Mouse (Mus musculus): Measurements from ENCODE around the gene Cemip. TPM values are rescaled to one million over a fixed set of nuclear protein-coding genes. Genes with fewer than 3 reads are reported as not detected.

Cemip gene
- polyA plus RNA-seq, 1 experiment: 1.0 TPM

DNA sequence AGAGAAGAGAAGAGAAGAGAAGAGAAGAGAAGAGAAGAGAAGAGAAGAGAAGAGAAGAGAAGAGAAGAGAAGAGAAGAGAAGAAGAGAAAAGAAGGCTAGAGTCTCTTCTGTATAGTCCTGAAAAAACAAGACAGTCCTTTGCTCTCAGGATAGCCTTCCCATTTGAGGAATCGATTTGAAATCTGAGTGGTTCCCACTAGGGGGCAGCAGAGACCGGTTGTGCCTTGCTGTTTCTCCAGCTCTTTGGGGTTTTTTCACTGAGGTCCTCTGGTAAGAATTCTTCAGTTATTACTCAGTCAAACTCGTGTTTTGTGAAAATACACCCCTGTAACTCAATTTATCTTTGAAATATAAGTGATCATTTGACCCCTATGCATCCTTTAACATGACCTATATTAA lies 171.7 kb downstream of the Cemip start:
- Histone ChIP-seq H3K79me2 (ENCODE audit: control insufficient read depth, insufficient read depth) (no peaks in the 10 kb centered on the region), H3K4me3 (ENCODE audit: insufficient read depth, poor library complexity, severe bottlenecking) (no peak overlapping the region), H3ac (ENCODE audit: control insufficient read depth, insufficient read length, low read depth) (no peak overlapping the region), H3K79me3 (ENCODE audit: low read depth) (no peaks in the 10 kb centered on the region), H3K27me3 (ENCODE audit: control insufficient read depth, insufficient read depth, insufficient read length) (no peaks in the 10 kb centered on the region), H3K36me3 (ENCODE audit: control insufficient read depth, insufficient read depth) (no peaks in the 10 kb centered on the region)
- TF ChIP-seq CEBPB (IDR thresholded peaks at IDR 0.05; ENCODE audit: low read depth): no peak
- peak; percentile 17 for TF ChIP-seq CTCF (IDR thresholded peaks at IDR 0.05; ENCODE audit: control insufficient read depth, insufficient read depth, insufficient read length)

DNA sequence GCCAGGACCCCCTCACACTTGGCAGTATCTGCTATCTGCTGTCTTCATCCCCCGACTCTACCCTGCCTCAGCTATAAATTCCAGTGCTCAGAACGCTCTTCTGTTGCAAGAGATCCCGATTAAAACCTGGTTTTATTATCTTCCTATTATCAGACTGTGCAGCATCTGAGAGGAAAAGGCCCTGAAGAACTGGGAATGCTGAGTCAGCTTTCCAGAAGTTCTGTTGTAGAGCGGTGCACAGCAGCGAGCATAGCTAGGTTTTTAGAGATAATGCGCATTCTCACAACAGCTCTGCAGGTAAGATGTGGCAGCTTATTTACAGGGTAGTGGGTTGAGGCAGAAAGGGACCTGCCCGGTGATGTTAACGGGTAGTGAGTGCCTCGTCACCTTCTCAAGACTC lies 172.3 kb downstream of the Cemip start:
- no peak for TF ChIP-seq CTCF (IDR thresholded peaks at IDR 0.05; ENCODE audit: control insufficient read depth, insufficient read depth, insufficient read length)
- TF ChIP-seq USF1 (IDR thresholded peaks at IDR 0.05; ENCODE audit: low read depth): no peak
- no peak for TF ChIP-seq MAX (IDR thresholded peaks at IDR 0.05)
- no peak for TF ChIP-seq MYOG (IDR thresholded peaks at IDR 0.05; ENCODE audit: control insufficient read depth, extremely low read depth, insufficient read length)
- no peak for TF ChIP-seq MYOD1 (IDR thresholded peaks at IDR 0.05; ENCODE audit: control insufficient read depth, insufficient read length, low read depth)
- no peak for TF ChIP-seq FOSL1 (IDR thresholded peaks at IDR 0.05; ENCODE audit: insufficient read depth, low read length, poor library complexity, severe bottlenecking)
- TF ChIP-seq CEBPB (IDR thresholded peaks at IDR 0.05; ENCODE audit: low read depth): no peak
- Histone ChIP-seq H3K36me3 (ENCODE audit: control insufficient read depth, insufficient read depth) (no peaks in the 10 kb centered on the region), H3ac (ENCODE audit: control insufficient read depth, insufficient read length, low read depth) (no peak overlapping the region), H3K79me2 (ENCODE audit: control insufficient read depth, insufficient read depth) (no peaks in the 10 kb centered on the region), H3K79me3 (ENCODE audit: low read depth) (no peaks in the 10 kb centered on the region), H3K27me3 (ENCODE audit: control insufficient read depth, insufficient read depth, insufficient read length) (no peaks in the 10 kb centered on the region), H3K4me3 (ENCODE audit: insufficient read depth, poor library complexity, severe bottlenecking) (no peak overlapping the region)

DNA sequence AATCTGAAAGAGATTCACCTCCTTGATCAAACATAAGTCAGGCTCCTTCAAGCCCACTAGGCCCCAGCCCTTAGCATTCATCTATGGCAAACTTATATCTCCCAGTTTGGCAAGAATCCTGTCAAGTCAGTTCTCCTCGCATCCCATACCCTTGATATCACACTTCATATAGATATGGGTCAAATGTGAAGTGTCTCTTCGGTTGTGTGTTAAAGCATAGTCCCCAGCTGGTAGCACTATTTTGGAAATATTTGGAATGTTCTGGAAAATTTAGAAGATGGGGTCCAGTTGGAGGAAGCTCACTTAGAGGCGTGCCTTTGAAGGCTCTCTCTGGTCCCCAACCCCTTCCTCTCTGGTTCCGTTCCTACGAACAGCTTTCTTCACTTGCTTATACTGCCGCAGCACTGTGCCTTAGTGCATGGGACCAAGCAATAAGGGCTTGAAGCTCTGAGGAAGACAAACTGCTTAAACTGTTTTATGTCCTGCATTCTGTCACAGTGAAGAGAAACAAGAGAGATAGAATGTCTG lies 172.8 kb downstream of the Cemip start:
- Histone ChIP-seq H3K79me3 (ENCODE audit: low read depth) (no peaks in the 10 kb centered on the region), H3K36me3 (ENCODE audit: control insufficient read depth, insufficient read depth) (no peaks in the 10 kb centered on the region), H3ac (ENCODE audit: control insufficient read depth, insufficient read length, low read depth) (no peak overlapping the region), H3K79me2 (ENCODE audit: control insufficient read depth, insufficient read depth) (no peaks in the 10 kb centered on the region), H3K4me3 (ENCODE audit: insufficient read depth, poor library complexity, severe bottlenecking) (no peak overlapping the region), H3K27me3 (ENCODE audit: control insufficient read depth, insufficient read depth, insufficient read length) (no peaks in the 10 kb centered on the region)
- TF ChIP-seq MYOG (IDR thresholded peaks at IDR 0.05; ENCODE audit: control insufficient read depth, extremely low read depth, insufficient read length): no peak
- TF ChIP-seq MAX (IDR thresholded peaks at IDR 0.05): no peak
- TF ChIP-seq MYOD1 (IDR thresholded peaks at IDR 0.05; ENCODE audit: control insufficient read depth, insufficient read length, low read depth): no peak
- TF ChIP-seq FOSL1 (IDR thresholded peaks at IDR 0.05; ENCODE audit: insufficient read depth, low read length, poor library complexity, severe bottlenecking): no peak
- no peak for TF ChIP-seq CTCF (IDR thresholded peaks at IDR 0.05; ENCODE audit: control insufficient read depth, insufficient read depth, insufficient read length)
- no peak for TF ChIP-seq USF1 (IDR thresholded peaks at IDR 0.05; ENCODE audit: low read depth)
- no peak for TF ChIP-seq CEBPB (IDR thresholded peaks at IDR 0.05; ENCODE audit: low read depth)

DNA sequence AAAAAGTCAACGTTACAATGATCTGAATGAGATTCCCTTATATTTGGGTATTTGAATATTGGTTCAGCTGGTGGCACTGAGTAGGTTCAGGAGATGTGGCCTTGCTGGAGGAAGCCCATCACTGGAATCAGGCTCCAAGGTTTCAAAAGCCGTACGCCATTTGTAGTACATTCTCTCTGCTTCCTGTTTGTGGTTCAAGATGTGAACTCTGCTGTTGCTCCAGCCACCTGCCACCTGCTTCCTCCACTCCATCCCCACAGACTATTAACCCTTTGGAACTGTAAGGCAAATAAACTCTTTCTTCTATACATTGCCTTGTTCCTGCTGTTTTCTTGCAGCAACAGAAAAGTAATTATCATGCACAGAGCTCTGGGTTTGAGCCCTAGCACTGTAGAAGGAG lies 174.4 kb downstream of the Cemip start:
- H3K27me3 ChIP-seq (ENCODE audit: control insufficient read depth, insufficient read depth, insufficient read length): no peaks in the 10 kb centered on the region

DNA sequence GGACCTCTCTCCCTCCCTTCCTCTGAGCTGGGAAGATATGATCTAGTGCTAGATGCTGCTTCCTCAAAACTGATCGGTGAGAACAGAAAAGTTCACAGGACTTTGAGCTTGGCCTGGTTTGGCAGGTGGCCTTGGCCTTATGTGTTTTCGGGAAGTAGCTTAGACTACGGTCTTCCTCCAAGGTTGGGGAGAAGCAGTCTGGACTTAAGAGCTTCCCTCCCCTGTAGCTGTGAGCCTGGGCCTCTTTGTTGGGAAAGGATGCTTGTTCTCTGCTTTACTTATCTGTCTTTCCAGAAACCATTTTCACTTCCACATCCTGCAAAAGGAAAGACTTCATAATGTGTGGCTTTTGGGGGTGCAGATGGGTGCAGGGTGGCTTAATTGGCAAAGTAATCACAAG lies 181.5 kb downstream of the Cemip start:
- no peaks in the 10 kb centered on the region for H3K79me3 ChIP-seq (ENCODE audit: low read depth)
- no peak for TF ChIP-seq CEBPB (IDR thresholded peaks at IDR 0.05; ENCODE audit: low read depth)
- no peak for TF ChIP-seq MYOD1 (IDR thresholded peaks at IDR 0.05; ENCODE audit: control insufficient read depth, insufficient read length, low read depth)
- no peak for TF ChIP-seq FOSL1 (IDR thresholded peaks at IDR 0.05; ENCODE audit: insufficient read depth, low read length, poor library complexity, severe bottlenecking)
- no peak for TF ChIP-seq MAX (IDR thresholded peaks at IDR 0.05)
- TF ChIP-seq MYOG (IDR thresholded peaks at IDR 0.05; ENCODE audit: control insufficient read depth, extremely low read depth, insufficient read length): no peak
- TF ChIP-seq CTCF (IDR thresholded peaks at IDR 0.05; ENCODE audit: control insufficient read depth, insufficient read depth, insufficient read length): no peak
- no peak for TF ChIP-seq USF1 (IDR thresholded peaks at IDR 0.05; ENCODE audit: low read depth)
- H3K36me3 ChIP-seq (ENCODE audit: control insufficient read depth, insufficient read depth): no peaks in the 10 kb centered on the region
- no peaks in the 10 kb centered on the region for H3K79me2 ChIP-seq (ENCODE audit: control insufficient read depth, insufficient read depth)
- H3K27me3 ChIP-seq (ENCODE audit: control insufficient read depth, insufficient read depth, insufficient read length): no peaks in the 10 kb centered on the region
- no peak overlapping the region for H3ac ChIP-seq (ENCODE audit: control insufficient read depth, insufficient read length, low read depth)
- H3K4me3 ChIP-seq (ENCODE audit: insufficient read depth, poor library complexity, severe bottlenecking): no peak overlapping the region

More for the DNA sequence above, 174.4 kb downstream of the Cemip start:
- H3K4me3 ChIP-seq (ENCODE audit: insufficient read depth, poor library complexity, severe bottlenecking): no peak overlapping the region
- H3K79me2 ChIP-seq (ENCODE audit: control insufficient read depth, insufficient read depth): no peaks in the 10 kb centered on the region
- H3K79me3 ChIP-seq (ENCODE audit: low read depth): no peaks in the 10 kb centered on the region
- H3ac ChIP-seq (ENCODE audit: control insufficient read depth, insufficient read length, low read depth): no peak overlapping the region
- TF ChIP-seq MYOD1 (IDR thresholded peaks at IDR 0.05; ENCODE audit: control insufficient read depth, insufficient read length, low read depth): no peak
- no peak for TF ChIP-seq CEBPB (IDR thresholded peaks at IDR 0.05; ENCODE audit: low read depth)
- no peak for TF ChIP-seq CTCF (IDR thresholded peaks at IDR 0.05; ENCODE audit: control insufficient read depth, insufficient read depth, insufficient read length)
- no peak for TF ChIP-seq MAX (IDR thresholded peaks at IDR 0.05)
- no peak for TF ChIP-seq MYOG (IDR thresholded peaks at IDR 0.05; ENCODE audit: control insufficient read depth, extremely low read depth, insufficient read length)
- TF ChIP-seq USF1 (IDR thresholded peaks at IDR 0.05; ENCODE audit: low read depth): no peak
- no peak for TF ChIP-seq FOSL1 (IDR thresholded peaks at IDR 0.05; ENCODE audit: insufficient read depth, low read length, poor library complexity, severe bottlenecking)
- H3K36me3 ChIP-seq (ENCODE audit: control insufficient read depth, insufficient read depth): no peaks in the 10 kb centered on the region

Measured in C2C12 (cell line).